Mouse (Mus musculus) limb, embryonic 15.5 days (tissue): ENCODE data around the gene Tectb. TPM values are rescaled to one million over a fixed set of nuclear protein-coding genes. Genes with fewer than 3 reads are reported as not detected.
A peak's percentile ranks its signal among the peaks of the same experiment; 100 is the strongest.

Source experiments
- ATAC-seq: fragments of 200-750 bp; cut with Nextera tagmentation; 2 replicates; pipeline ENCODE4 v1.8.0; 2017; ENCODE audit warnings: low read depth, moderate TSS enrichment; ENCODE audit not compliant: insufficient number of reproducible peaks, low FRiP score, low TSS enrichment
- H3K27ac ChIP-seq: fragments of 300-500 bp; sonication (generic); 2 replicates; pipeline ENCODE4 v1.5.1; 2015; ENCODE audit warnings: moderate library complexity, mild to moderate bottlenecking, inconsistent platforms
- H3K27me3 ChIP-seq: fragments of 300-500 bp; sonication (generic); 2 replicates; pipeline ENCODE4 v1.6.1; 2015; ENCODE audit warnings: inconsistent platforms
- H3K36me3 ChIP-seq: fragments of 300-500 bp; sonication (generic); 2 replicates; pipeline ENCODE4 v1.6.1; 2015; ENCODE audit warnings: inconsistent platforms
- H3K4me1 ChIP-seq: fragments of 300-500 bp; sonication (generic); 2 replicates; pipeline ENCODE4 v1.6.1; 2015; ENCODE audit warnings: inconsistent platforms
- H3K4me2 ChIP-seq: fragments of 300-500 bp; sonication (generic); 2 replicates; pipeline ENCODE4 v1.6.1; 2015; ENCODE audit warnings: mild to moderate bottlenecking, inconsistent platforms
- H3K4me3 ChIP-seq: fragments of 300-500 bp; sonication (generic); 2 replicates; pipeline ENCODE4 v1.5.1; 2015; ENCODE audit warnings: mild to moderate bottlenecking, inconsistent platforms
- H3K9ac ChIP-seq: fragments of 300-500 bp; sonication (generic); 2 replicates; pipeline ENCODE4 v1.6.1; 2015; ENCODE audit warnings: inconsistent platforms
- H3K9me3 ChIP-seq: fragments of 300-500 bp; sonication (generic); 2 replicates; pipeline ENCODE4 v1.6.1; 2016; ENCODE audit warnings: inconsistent platforms
- WGBS: fragments of 180-500 bp; shearing (Covaris S2); methylation state at CpG from one replicate; pipeline ENCODE4 v1.1.7; 2015; 5-methylcytosine and 5-hydroxymethylcytosine counted together
- polyA plus RNA-seq: library from polyadenylated mRNA; unstranded; fragments of >200 nt; fragmentation: Nextera tagmentation; extraction: Ambion mirVana; gene quantifications from 2 replicates; pipeline ENCODE4 v1.2.1, GENCODE M21; 2015

Gene Tectb
- polyA plus RNA-seq, 1 experiment from 2014 or later, result not detected

GRCm38 (mm10) chr19:55216876-55217275 is 36.3 kb downstream of the Tectb start:
- H3K4me1 ChIP-seq, result peaks cover 19% of the 10 kb centered on the region; the same call in 1 of the 2 replicates

GRCm38 (mm10) chr19:55217365-55217764 is 36.8 kb downstream of the Tectb start:
- H3K27me3 ChIP-seq, result no peaks in the 10 kb centered on the region
- no peak overlapping the region; the same call in 1 of the 2 replicates for H3K27ac ChIP-seq
- H3K36me3 ChIP-seq, result no peaks in the 10 kb centered on the region
- H3K4me3 ChIP-seq, result no peak overlapping the region
- H3K4me1 ChIP-seq, result peaks cover 19% of the 10 kb centered on the region; the same call in 1 of the 2 replicates
- no peak overlapping the region for H3K4me2 ChIP-seq
- no peak overlapping the region for H3K9ac ChIP-seq
- no peak for ATAC-seq
- WGBS, result 45% methylated on average over 9 of the region's 9 CpGs
- H3K9me3 ChIP-seq, result no peaks in the 10 kb centered on the region

More at GRCm38 (mm10) chr19:55216876-55217275, 36.3 kb downstream of the Tectb start:
- no peaks in the 10 kb centered on the region for H3K27me3 ChIP-seq
- H3K4me2 ChIP-seq, result no peak overlapping the region
- H3K4me3 ChIP-seq, result no peak overlapping the region
- WGBS, result 77% methylated on average over 4 of the region's 4 CpGs
- H3K9ac ChIP-seq, result no peak overlapping the region
- H3K9me3 ChIP-seq, result no peaks in the 10 kb centered on the region
- ATAC-seq, result no peak
- H3K27ac ChIP-seq, result no peak overlapping the region; the same call in 1 of the 2 replicates
- no peaks in the 10 kb centered on the region for H3K36me3 ChIP-seq

DNA sequence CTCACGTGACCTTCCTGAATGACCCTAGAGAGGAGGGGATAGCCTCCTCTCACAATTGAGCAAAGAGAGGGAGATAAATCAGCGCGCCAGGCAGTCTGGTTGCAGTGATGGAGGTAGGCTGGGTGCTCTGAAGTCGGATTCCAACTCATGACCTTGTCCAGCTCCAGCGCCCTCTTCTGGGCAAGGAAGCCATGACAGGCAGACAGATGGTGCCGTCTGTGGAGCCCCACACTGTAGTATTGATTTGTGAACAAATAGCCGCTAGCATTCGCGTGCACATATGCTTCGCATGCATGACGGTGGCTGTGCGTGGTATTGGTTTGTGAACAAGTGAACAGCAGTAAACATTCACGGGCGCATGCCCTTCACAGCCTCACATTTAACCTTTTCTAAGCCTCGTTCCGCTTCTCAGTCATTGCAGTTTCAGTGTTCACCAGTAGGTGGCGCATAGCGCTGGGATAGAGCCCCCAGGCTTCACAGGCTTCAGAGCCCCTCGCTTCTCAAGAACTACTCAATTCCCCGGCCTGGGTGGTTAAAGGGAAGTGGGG is 37.7 kb downstream of the Tectb start:
- H3K4me3 ChIP-seq, result peak overlapping the region; percentile 40
- no peaks in the 10 kb centered on the region for H3K9me3 ChIP-seq
- 4% methylated on average over 20 of the region's 20 CpGs for WGBS
- peak overlapping the region; percentile 67 for H3K4me2 ChIP-seq
- H3K36me3 ChIP-seq, result no peaks in the 10 kb centered on the region
- peak; percentile 41; the same call in 1 of the 2 replicates for ATAC-seq
- no peak overlapping the region for H3K27ac ChIP-seq
- H3K27me3 ChIP-seq, result no peaks in the 10 kb centered on the region
- H3K9ac ChIP-seq, result no peak overlapping the region
- peaks cover 19% of the 10 kb centered on the region; the same call in 1 of the 2 replicates for H3K4me1 ChIP-seq

- 22% methylated on average over 12 of the region's 12 CpGs for WGBS
- H3K9ac ChIP-seq, result no peak overlapping the region
- peak overlapping the region; percentile 57 for H3K27ac ChIP-seq
- peak overlapping the region; percentile 67 for H3K4me2 ChIP-seq
- H3K4me1 ChIP-seq, result peaks cover 19% of the 10 kb centered on the region; the same call in 1 of the 2 replicates
- H3K36me3 ChIP-seq, result no peaks in the 10 kb centered on the region
- H3K27me3 ChIP-seq, result no peaks in the 10 kb centered on the region
- ATAC-seq, result no peak
- H3K4me3 ChIP-seq, result peak overlapping the region; percentile 40
- H3K9me3 ChIP-seq, result no peaks in the 10 kb centered on the region
Observed at GRCm38 (mm10) chr19:55218741-55219221, 38.2 kb downstream of the Tectb start.

DNA sequence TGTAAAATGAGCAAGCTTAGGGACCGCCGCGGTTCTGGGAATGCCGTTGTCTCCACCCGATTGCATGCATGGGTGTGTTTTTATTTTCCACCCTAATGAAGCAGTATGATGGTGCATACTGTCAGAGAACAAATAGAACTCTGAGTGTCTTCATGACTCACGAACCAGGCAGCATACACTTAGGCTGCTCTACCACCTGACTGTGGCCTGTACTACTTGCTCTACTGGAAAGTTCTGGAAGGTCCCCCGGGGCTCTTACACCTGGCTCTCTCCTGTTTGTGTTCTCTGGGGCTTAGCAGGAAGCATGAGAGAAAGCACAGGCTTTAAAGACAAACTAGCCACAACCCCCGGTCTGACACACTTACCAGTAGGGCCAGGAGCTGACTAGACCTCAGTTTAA is 38.8 kb downstream of the Tectb start:
- no peaks in the 10 kb centered on the region for H3K27me3 ChIP-seq
- H3K27ac ChIP-seq, result peak overlapping the region; percentile 57; the same call in 1 of the 2 replicates
- no peaks in the 10 kb centered on the region for H3K9me3 ChIP-seq
- H3K9ac ChIP-seq, result no peak overlapping the region
- no peak overlapping the region for H3K4me2 ChIP-seq
- ATAC-seq, result no peak
- H3K4me1 ChIP-seq, result peaks cover 19% of the 10 kb centered on the region; the same call in 1 of the 2 replicates
- WGBS, result 71% methylated on average over 8 of the region's 8 CpGs
- H3K36me3 ChIP-seq, result no peaks in the 10 kb centered on the region
- no peak overlapping the region for H3K4me3 ChIP-seq

DNA sequence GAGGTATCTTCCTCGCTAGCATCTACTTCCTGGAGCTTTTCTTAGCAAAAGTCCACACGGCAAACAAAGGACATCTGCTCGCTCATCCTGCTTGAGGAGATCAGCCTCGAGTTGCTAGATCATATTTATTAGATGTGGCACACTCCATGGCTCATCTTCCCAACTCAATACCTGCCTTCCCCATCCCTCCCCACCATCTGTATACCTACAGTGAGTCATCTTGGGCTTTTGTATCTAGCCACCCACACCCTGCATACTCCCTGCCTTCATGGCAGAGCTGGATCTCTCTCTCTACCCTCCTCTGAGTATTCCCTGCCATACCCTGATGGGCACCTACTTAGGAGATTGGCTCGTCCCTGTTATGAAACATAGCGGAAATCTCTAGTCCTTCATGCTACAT is 40.7 kb downstream of the Tectb start:
- Histone ChIP-seq H3K27me3 (no peaks in the 10 kb centered on the region), H3K36me3 (no peaks in the 10 kb centered on the region), H3K4me1 (peaks cover 16% of the 10 kb centered on the region; the same call in 1 of the 2 replicates), H3K4me3 (no peak overlapping the region), H3K27ac (no peak overlapping the region), H3K4me2 (no peak overlapping the region), H3K9ac (no peak overlapping the region), H3K9me3 (no peaks in the 10 kb centered on the region)
- no peak for ATAC-seq
- WGBS, result 80% methylated on average over 6 of the region's 6 CpGs

DNA sequence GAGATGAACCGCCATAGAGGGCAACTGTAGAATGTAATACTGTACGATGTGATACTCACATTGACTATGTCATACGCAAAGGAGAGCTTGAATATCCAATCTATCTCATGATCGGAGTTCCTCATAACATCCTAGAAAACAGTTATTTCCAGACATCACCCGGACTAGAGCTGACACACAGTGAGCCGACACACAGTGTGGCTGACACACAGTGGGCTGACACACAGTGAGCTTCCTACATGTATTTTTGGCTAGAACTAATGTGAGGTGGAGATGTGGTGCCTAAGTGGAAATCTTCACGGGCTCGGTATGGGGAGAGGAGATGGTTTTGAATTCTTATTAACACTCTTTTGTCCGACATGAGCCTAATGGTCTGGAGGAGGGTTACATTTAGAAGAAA is 41.7 kb downstream of the Tectb start:
- no peak overlapping the region for H3K9ac ChIP-seq
- H3K27ac ChIP-seq, result no peak overlapping the region
- no peaks in the 10 kb centered on the region for H3K36me3 ChIP-seq
- 89% methylated on average over 9 of the region's 9 CpGs for WGBS
- peaks cover 14% of the 10 kb centered on the region; the same call in 1 of the 2 replicates for H3K4me1 ChIP-seq
- H3K4me3 ChIP-seq, result no peak overlapping the region
- no peaks in the 10 kb centered on the region for H3K9me3 ChIP-seq
- no peak overlapping the region for H3K4me2 ChIP-seq
- no peaks in the 10 kb centered on the region for H3K27me3 ChIP-seq
- ATAC-seq, result no peak

DNA sequence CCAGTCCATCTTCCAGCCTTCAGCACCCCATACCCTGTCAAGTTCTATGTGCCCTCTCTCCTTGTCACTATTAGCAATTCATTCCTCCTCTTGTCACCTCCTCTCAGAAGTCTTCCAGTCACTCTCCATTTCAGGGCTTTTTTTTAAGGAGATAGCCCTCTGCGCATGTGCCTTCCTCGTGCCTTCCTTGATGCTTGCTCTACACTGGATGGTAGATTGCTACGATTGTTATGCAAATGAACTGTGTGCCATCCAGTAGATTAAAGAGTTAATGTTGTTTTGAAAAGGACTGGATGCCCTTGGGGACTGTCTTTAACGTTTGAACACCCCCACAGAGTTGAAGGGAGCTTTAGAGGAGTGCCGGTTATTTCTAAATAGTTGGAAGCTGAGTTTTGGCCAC is 46.1 kb downstream of the Tectb start:
- H3K27me3 ChIP-seq, result no peaks in the 10 kb centered on the region
- no peak for ATAC-seq
- no peak overlapping the region for H3K27ac ChIP-seq
- H3K36me3 ChIP-seq, result no peaks in the 10 kb centered on the region
- H3K4me3 ChIP-seq, result no peak overlapping the region
- WGBS, result 65% methylated on average over 5 of the region's 5 CpGs
- no peaks in the 10 kb centered on the region for H3K4me1 ChIP-seq
- H3K4me2 ChIP-seq, result no peak overlapping the region
- no peaks in the 10 kb centered on the region for H3K9me3 ChIP-seq
- H3K9ac ChIP-seq, result no peak overlapping the region

DNA sequence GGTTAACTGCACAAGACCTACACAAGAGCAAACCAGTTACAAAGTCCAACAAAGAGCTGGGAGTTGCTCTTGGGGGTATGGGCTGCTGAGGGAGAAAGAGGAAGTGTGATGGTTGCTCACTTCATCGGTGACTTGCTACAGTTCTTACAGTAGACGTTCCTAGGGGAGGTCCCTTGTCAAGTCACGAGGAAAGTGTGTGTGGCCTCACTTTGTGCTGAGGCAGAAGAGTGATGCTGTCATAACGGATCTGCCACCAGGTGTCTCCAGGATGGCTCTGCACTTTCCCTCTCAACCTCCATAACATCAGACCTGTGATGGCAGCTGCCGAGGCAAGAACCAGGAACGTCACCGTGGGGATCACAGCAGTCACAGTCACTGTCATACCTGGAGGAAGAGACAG is 46.6 kb downstream of the Tectb start:
- Histone ChIP-seq H3K4me3 (no peak overlapping the region), H3K9ac (no peak overlapping the region), H3K36me3 (no peaks in the 10 kb centered on the region), H3K27ac (no peak overlapping the region), H3K4me2 (no peak overlapping the region), H3K4me1 (no peaks in the 10 kb centered on the region), H3K9me3 (no peaks in the 10 kb centered on the region), H3K27me3 (no peaks in the 10 kb centered on the region)
- 83% methylated on average over 7 of the region's 7 CpGs for WGBS
- ATAC-seq, result no peak

- Histone ChIP-seq H3K4me3 (no peak overlapping the region), H3K4me1 (no peaks in the 10 kb centered on the region), H3K4me2 (no peak overlapping the region), H3K36me3 (no peaks in the 10 kb centered on the region), H3K9ac (no peak overlapping the region), H3K27ac (no peak overlapping the region), H3K27me3 (no peaks in the 10 kb centered on the region), H3K9me3 (no peaks in the 10 kb centered on the region)
- 81% methylated on average over 10 of the region's 10 CpGs for WGBS
- ATAC-seq, result no peak
Observed at GRCm38 (mm10) chr19:55231081-55231480, 50.5 kb downstream of the Tectb start.

- H3K4me2 ChIP-seq, result no peak overlapping the region
- WGBS, result 71% methylated on average over 8 of the region's 8 CpGs
- no peak overlapping the region for H3K4me3 ChIP-seq
- no peak for ATAC-seq
- H3K9ac ChIP-seq, result no peak overlapping the region
- no peak overlapping the region for H3K27ac ChIP-seq
- no peaks in the 10 kb centered on the region for H3K27me3 ChIP-seq
- H3K4me1 ChIP-seq, result no peaks in the 10 kb centered on the region
- no peaks in the 10 kb centered on the region for H3K36me3 ChIP-seq
- no peaks in the 10 kb centered on the region for H3K9me3 ChIP-seq
Observed at GRCm38 (mm10) chr19:55232136-55232535, 51.6 kb downstream of the Tectb start.

DNA sequence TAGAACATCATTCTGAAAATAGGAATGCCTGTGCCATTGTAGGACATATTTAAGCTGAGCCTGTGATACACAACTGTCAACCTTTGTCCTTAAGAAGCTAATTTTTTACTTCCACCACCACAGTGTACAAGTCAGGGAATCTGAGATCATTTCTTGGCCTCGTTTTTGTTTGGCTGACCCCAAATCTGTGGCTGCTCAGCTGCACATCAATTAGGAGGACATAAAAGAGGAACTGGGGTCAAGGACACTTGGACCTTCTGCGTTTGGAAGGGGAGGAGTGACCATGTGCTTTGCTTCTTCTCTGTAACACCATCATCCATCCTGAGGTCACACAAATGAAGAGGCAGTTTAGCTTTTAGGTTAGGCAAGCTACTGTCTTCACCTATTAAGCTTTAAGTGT is 55.5 kb downstream of the Tectb start:
- no peak overlapping the region for H3K4me3 ChIP-seq
- no peak overlapping the region for H3K27ac ChIP-seq
- H3K9ac ChIP-seq, result no peak overlapping the region
- H3K36me3 ChIP-seq, result no peaks in the 10 kb centered on the region
- H3K4me1 ChIP-seq, result no peaks in the 10 kb centered on the region
- no peaks in the 10 kb centered on the region for H3K27me3 ChIP-seq
- no peaks in the 10 kb centered on the region for H3K9me3 ChIP-seq
- WGBS, result 35% methylated on average over 2 of the region's 2 CpGs
- H3K4me2 ChIP-seq, result no peak overlapping the region
- no peak for ATAC-seq
